Mouse (Mus musculus): ENCODE measurements around the gene Tnip1. TPM values are rescaled to one million over a fixed set of nuclear protein-coding genes. Genes with fewer than 3 reads are reported as not detected.
"Not testable (repeated sequence)": the region's sequence is repeated elsewhere in the genome, so short reads cannot be mapped to it uniquely, and the experiment has no call there.

The Tnip1 gene
- total RNA-seq, 2 experiments from 2014 or later: 22.8 to 24.9 TPM

DNA sequence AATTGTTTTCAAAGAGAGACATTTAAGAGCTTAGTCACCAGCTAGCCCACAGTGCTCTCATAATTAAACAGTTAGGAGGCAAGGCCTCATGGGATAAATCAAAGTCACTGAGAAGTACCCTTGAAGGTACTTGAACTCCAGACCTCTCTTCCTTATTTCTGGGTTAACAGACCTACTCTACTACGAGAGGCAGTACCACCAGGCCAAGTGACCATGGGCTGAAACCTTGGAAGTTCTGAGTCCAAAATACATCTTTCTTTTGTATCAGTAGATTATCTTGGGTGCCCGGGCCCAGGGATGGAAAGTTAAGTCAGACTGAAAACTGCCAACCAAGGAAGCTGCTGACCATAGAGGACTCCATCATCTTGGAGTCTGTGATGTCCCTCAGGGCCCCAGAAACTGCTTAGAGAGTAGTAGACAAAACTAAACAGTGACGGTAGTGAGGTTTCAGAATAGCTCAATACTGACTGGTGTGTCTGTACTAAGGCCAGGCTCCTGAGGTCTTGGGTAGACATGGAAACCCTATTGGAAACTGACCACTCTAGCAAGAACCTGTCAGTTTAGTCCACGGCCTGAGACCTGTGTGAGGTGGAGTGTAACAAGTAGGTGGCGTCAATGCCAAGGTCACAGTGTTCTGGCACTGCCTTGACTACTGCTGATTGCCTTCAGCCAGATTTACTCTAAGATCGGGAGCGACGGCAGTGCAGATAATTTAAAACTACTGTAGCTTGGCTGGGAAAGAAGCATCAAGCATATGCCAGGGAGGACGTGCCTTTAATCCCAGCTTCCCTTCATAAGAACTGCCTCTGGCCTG lies 50.0 kb downstream of the Tnip1 start:
- intact Hi-C loops (cut with DNase I): no loop called here

GRCm38 (mm10) chr11:54911671-54912502 lies 50.8 kb downstream of the Tnip1 start:
- intact Hi-C loops (cut with DNase I): no loop called here
- no peak for DNase-seq

More for the DNA sequence above, 50.0 kb downstream of the Tnip1 start:
- no peak for DNase-seq

GRCm38 (mm10) chr11:54911201-54911600 lies 51.5 kb downstream of the Tnip1 start:
- intact Hi-C loops (cut with DNase I): no loop called here
- DNase-seq: no peak

DNA sequence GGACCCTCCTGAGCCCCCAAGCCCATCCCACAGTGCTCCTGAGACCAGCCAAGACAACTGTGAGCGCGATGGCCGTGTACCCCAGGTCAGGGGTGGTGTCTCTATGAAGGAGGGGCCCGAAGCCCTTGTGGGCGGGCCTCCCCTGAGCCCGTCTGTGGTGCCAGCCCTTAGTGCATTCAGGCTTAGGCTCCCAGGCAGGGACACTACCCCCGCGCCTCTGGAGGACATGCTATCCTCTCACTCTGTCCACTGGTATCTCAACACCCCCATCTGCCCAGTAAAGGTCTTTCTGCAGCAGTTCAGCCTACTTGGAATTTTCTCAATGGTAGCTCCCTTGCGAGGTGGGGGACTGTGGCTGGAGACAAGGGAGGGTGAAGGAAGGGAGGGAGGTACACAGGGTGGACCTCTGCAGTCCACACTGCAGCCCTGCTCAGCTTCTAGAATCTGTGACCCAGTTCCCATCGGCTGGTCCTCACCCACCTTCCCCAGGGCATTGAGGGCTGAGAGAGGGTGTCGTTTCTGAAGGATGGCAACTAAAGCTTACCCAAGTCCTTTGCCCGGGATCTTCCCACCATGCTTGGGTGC lies 52.5 kb downstream of the Tnip1 start:
- DNase-seq: no peak
- intact Hi-C loops (cut with DNase I): no loop called here

DNA sequence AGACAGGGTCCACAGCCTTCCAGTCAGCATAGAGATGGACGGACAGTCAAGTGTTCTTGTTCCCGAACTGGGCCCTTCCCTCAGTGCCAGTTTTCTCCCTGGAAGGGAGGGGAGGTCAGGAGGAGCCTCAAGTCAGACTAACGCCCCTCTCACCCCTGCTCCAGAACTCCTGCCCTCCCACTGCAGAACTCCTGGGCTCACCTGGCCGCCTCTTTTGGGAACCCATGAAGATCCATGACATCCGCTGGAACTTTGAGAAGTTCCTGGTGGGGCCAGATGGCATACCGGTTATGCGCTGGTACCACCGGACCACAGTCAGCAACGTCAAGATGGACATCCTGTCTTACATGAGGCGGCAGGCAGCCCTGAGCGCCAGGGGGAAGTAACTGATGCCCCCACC lies 53.4 kb downstream of the Tnip1 start:
- intact Hi-C loops (cut with DNase I): no loop called here
- no peak for DNase-seq

DNA sequence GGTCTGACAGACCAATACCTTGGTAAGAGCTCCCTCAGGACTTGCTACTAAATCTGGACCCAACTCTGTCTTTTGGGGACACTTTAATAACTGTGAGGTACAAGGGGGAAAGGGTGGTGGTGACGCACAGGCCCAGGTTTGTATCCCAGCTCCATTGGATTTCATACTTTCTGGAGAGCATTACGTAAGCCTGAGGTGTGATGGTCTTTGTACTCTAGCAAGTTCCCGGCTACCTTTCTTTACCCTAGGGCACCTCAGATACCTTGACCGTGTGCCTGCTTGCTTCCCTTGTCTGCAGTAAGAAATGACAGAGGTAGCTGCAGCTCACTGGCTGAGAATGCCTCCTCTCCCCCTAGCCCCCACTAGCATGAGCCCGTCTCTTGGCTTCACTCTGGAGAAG lies 55.5 kb downstream of the Tnip1 start:
- DNase-seq: no peak
- intact Hi-C loops (cut with DNase I): no loop called here

DNA sequence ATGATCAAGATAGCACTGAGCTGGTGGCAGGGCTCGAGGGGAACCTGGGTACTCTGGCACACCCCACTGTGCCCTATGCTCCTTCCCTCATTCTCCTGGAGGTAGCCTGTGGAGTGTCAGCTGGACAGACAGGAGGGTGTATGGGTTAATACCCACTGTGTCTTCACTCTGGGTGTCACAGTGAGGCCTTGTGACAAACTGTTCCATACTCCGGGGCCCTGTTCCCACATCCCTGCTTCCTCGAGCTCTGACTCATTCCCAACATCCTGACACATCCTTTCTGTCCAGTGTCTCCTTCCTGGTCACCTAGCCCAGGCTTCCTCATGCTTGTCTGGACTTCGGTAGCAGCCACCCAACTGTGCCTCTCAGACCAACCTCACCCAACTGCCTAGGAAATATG lies 56.3 kb downstream of the Tnip1 start:
- intact Hi-C loops (cut with DNase I): no loop called here
- DNase-seq: no peak

GRCm38 (mm10) chr11:54905931-54906330 lies 56.8 kb downstream of the Tnip1 start:
- intact Hi-C loops (cut with DNase I): no loop called here
- DNase-seq: no peak

DNA sequence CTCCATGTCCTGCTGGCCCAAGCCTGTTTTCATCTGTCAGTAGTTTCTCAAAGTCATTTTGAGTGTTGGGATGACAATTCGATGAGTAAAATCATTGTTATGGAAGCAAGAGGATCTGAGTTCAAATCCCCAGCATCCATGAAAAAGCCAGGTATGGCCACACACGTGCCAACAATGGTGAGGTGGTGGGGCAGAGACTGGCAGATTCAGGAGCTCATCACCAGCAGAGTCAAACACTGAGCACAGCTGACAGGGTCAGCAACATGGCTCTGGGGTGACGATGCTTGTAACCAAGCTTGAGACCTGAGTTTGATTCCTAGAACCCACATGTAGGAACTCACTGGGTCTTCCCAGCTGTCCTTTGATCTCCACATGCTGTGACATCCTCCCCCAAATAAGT lies 57.6 kb downstream of the Tnip1 start:
- intact Hi-C loops (cut with DNase I): no loop called here

GRCm38 (mm10) chr11:54903940-54904706 lies 58.6 kb downstream of the Tnip1 start:
- DNase-seq: no peak
- intact Hi-C loops (cut with DNase I): no loop called here

More for the DNA sequence above, 57.6 kb downstream of the Tnip1 start:
- DNase-seq: no peak

GRCm38 (mm10) chr11:54903339-54903738 lies 59.4 kb downstream of the Tnip1 start:
- intact Hi-C loops (cut with DNase I): no loop called here
- DNase-seq: no peak

DNA sequence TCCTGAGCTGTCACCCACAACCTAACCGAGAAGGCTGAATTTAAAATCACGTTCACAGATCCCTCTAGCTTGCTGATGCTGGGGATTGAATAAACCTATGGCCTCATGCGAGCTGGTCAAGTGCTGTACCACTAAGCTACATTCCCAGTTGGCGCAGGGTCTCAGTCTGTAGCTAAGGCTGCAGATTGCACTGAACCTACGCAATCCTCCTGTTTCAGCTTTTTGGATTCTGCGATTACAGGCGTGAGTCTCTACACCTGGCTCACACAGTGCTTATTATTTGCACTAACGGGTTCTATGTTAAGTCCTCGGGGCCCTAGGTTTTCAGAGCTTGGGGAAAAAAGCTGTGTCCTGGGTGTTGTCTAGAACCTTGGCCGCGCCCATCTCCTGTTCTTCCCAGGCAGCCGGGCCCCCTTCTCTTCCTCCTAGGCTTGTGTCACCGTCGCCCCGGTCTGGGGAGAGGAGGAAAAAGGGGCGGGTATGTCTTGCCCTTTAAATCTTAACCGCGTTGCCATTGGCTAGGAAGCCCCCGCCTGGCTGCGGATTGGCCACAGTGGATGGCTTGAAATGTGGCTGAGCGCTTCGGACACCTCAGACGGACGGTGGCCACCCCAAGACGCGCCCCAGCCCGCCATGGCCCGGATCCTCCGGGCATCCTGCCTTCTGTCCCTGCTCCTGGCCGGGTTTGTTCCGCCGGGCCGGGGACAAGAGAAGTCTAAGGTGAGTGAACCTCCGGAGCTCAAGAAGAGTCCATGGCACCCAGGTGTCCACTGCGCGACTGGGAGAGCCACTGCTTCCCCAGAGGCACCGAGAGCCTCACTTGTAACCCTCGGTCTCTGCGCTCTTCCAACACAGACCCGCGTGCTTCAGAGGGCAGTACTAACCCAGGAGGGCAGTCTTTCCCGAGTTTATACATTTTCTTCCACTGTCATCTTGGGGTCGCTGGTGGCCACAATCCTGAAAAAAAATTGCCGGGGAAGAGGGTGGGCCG lies 60.1 kb downstream of the Tnip1 start, which contains the start of gene Gpx3:
Gene Gpx3 (plus strand): TSS at position 121 of the 991 bp plus-strand sequence.
- intact Hi-C loops (cut with DNase I): no loop called here
- DNase-seq: peak; percentile 66

GRCm38 (mm10) chr11:54899657-54900056 lies 63.1 kb downstream of the Tnip1 start:
- intact Hi-C loops (cut with DNase I): no loop called here
- DNase-seq: no peak

DNA sequence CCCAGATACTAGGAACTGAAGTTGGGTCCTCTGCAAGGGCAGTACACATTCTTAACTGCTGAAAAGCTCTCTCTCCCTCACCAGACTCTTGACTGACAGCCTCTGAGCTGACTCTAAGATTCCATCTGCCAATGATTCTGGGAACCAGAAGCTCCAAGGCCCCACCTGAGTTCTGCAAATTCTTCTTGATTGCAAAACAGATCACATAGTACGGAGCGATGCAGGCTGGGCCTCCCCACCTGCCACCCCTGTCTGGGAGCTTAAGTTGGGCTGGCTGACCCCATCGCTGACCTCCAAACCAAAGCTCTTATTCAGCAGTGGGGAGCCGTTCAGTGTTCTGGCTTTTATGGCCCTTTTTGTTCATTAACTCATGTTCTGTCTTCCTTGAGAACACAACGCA lies 65.2 kb downstream of the Tnip1 start:
- DNase-seq: no peak
- intact Hi-C loops (cut with DNase I): no loop called here

- intact Hi-C loops (cut with DNase I); DNase-seq: not testable (repeated sequence)
These were observed 66.1 kb downstream of the Tnip1 start for GRCm38 (mm10) chr11:54896646-54897045.

- intact Hi-C loops (cut with DNase I): no loop called here
- no peak for DNase-seq
These were observed 68.1 kb downstream of the Tnip1 start for GRCm38 (mm10) chr11:54894589-54894988.

DNA sequence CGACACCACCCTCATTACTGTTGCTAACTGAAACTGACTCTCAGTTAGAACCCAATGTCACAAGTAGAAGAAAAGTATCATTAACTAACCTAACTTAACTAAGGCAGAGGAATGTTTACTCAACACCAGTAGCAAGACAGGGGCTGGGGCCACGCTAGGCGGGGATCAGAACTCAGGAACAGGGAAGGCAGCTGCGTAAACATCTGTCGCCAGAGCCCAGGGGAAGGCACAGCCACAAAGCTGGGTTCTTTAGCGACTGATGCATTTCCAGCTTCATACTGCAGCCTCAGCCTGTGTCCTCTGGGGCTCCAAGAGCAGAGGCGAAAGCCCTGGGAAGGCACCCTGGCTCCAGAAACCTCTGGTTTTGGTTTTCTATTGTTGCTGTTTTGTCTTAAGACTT lies 70.6 kb downstream of the Tnip1 start:
- no peak for DNase-seq
- intact Hi-C loops (cut with DNase I): no loop called here

DNA sequence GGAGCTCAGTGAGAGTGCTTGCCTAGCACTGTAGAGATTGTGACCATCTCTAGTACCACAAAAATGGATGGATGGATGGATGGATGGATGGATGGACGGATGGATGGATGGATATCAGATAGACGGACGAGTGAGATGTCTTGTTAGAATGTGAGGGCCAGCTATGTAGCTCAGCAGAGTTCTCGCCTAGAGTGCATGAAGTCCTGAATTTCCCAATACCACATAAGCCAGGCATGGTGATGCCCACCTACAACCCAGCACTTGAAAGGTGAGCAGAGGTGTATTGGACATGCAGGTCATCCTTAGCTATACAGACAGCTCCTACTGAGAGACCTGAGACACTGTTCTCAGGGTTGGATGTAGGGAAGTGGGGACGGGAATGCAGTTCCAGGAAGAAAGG lies 71.4 kb downstream of the Tnip1 start:
- no peak for DNase-seq
- intact Hi-C loops (cut with DNase I): no loop called here

GRCm38 (mm10) chr11:54887927-54888326 lies 74.8 kb downstream of the Tnip1 start:
- intact Hi-C loops (cut with DNase I): no loop called here

More at GRCm38 (mm10) chr11:54887927-54888326, 74.8 kb downstream of the Tnip1 start:
- DNase-seq: no peak

Measured in left cerebral cortex, postnatal 4 days (tissue).